Mouse (Mus musculus) thymus, postnatal 36 days (tissue): ENCODE measurements at regions not wholly inside any gene's neighbourhood (a gene's known extent, or its start where the extent isn't known, plus 50 kb on each side); places are given as distances from the start of the nearest gene placed in this dataset.

Experiments
- DNase-seq, 2 experiments: peaks; one replicate each; pipeline ENCODE4 v3.0.0; 2022; ENCODE audit warnings: mixed read lengths in 2 of 2

DNA sequence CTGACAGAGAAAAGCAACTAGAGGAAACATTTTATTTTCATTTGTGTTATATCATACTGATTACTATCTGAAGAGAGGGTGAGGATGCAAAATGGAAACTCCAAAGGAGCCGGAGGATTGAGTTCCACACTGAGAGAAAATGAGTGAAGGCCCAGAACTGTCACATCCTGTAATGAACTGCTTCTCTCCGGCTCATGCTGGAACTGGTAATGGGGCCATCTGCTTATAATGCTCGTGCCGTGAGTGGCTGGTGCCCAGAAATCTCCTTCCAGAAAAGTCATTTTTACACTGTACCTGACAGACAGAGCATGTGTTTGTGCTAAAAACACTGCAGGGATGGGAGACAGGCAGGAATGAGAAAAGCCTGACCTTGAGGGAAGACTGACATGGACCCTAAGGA is 483.5 kb upstream of the Pkdcc start:
- DNase-seq = no peak

DNA sequence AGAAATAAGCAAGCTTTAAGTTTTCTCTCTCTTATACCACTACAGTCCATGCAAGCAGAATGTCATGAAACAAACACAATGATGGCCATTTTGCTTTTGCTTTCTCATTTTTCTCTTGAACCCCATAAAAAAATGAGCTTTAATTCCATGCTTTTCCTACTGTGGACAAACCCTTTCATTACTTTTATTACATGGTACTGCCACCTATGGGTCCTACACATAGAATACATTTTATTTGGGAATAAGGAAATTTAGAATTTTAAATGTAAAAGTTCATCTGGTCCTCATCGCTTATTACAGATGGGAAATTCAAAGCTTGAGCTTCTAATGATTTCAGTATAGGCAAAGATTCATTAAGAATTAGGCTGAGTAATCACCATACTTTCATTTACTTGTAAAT is 472.6 kb upstream of the Pkdcc start:
- no peak for DNase-seq

DNA sequence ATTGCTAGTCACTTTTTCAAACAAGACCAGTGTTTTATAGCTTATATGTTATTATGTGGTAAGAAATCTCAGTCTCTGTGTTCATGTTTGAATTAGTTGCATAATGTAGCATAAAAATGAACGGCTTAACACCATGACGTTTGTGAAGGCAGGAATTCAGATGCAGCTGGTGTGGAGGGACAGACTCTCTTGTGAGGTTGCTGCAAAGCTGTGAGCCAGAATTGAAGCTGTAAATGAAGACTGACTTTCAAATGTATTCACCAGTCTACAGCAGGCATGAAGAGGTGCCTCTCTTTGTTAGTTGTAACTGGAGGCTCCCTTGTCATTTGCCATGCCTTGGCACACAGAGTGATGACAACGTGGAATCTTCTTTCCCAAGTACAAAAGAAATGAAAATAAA is 457.7 kb upstream of the Pkdcc start:
- DNase-seq = no peak

DNA sequence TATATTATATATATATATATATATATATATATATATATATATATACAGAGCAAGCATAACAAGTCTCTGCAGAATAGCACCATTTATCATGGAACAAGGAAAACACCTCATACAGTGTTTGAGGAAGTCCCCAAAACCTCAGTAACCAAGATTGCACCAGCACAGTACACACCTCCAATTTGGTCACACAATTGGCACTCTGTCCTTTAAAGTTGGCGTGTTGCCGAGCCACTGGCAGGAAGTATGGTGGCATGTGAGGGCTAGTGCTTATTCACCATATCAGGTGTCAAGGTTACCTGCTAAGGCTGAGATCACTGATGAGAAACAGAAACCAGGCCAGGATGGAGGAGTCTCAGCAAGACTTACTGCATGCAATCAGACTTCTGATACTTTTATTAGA is 436.0 kb upstream of the Pkdcc start:
- DNase-seq = no peak

DNA sequence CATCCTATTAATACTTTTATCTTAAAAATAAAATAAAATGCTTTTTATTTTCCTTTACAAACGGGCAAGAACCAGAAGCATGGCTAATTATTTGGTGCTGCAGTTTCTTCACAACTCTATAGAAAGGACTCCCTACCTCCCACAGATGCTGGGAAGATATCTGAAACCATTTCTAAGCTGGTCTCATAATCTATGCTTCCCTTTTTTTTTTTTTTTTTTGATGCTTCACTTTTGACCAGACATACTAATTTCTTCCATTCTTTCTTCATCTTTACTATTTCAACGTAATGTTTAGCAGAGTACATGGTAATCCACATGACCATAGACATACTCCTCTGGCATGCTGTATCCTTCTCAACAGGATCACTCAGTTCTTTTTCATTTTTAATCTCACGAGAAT is 393.0 kb upstream of the Pkdcc start:
- no peak for DNase-seq

DNA sequence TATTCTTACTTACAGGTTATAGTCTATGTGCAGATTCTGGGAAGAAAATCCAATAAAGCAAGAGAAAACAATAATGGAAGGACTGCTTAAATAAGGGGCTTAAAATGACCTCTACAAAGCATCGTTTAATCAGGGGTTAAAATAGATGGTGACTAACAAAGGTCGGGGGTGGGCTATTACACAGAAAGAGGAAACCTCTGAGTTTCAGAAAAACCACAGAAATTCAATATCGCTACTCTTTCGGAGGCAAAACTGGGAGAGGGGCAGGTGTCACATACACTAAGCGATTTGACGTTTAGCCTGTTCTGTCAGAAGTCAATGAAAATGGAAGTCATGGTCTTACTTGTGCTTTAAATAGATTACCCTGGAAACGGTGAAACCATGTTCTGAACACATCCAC is 391.0 kb upstream of the Pkdcc start:
- DNase-seq = no peak

DNA sequence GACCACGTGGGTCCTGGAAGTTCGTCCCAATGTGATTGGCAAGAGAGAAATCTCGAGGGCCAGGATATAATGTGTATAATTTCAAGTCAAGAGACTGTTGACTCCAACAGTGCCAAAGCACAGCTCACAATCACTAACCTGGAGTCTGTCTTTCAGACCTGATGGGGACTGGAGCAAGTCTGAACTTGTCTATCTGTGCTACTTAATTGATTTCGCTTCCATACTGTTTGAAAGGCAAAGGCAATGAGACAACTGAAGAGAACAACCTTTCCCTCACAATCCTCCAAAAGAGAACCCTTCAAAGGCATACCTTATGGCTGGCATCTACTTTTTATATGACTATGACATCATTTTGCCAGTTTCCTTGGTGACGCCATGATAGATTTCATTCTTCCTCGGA is 390.5 kb upstream of the Pkdcc start:
- DNase-seq = no peak

DNA sequence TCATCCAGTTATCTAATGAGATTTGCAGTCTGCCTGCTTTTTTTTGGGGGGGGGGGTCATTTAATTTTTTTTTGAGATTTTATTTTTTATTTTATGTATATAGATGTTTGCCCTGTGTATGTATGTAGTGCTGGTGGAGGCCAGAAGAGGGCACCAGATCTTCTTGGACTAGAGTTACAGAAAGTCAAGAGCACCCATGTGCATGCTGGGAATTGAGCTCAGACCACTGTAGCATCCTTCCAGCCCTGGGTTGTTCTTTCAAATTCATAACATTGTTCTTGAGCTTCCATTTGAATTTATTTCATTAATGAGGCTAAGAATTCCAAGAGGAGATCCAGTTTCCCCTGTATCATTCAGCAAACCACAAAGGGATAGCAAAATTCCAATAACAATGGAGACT is 387.9 kb upstream of the Pkdcc start:
- DNase-seq = no peak

DNA sequence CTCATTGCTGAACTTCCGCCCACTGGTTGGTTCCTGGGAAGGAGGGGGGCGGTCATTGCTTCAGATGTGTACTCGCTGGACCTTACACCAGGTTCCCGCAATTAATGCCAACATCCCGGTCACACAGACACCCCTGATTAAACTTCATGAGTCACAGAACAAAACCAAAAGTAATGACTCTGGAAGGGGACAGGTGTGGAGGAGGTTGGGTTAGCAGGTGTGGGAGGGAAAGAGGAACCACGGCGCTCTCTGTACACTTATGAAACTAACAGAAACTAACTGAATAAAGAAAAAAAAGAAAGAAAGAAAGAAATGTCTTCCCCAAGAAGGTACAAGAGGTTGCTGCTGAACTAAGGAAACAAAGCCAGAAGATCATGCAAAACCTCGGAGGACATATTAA is 387.3 kb upstream of the Pkdcc start:
- DNase-seq = no peak

DNA sequence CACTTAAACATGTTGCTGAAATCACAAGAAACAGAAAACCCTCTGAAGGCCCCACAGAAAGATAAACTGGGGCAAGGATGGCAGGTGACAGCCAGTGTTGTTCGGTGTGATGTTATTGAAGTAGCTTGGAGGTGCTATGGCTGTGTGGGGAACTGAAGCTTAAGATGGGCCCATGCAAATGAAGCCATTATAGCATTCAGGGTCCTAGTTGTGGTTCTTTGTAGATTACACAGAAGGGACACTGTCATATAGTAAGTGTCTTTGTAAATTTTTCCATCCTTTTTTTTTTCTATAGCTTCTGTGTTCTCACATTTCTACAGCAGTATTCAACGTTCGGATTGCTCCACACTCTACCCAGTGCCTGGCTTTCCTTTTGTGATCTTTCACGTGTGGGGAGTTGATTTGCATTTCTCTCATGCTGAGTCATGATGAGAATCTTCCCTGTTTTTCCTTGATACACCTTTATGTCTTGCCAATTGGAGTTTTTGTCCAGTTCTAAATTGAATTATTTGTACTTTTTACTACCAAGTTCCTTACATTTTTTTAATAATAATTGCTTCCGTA is 386.6 kb upstream of the Pkdcc start:
- no peak for DNase-seq

DNA sequence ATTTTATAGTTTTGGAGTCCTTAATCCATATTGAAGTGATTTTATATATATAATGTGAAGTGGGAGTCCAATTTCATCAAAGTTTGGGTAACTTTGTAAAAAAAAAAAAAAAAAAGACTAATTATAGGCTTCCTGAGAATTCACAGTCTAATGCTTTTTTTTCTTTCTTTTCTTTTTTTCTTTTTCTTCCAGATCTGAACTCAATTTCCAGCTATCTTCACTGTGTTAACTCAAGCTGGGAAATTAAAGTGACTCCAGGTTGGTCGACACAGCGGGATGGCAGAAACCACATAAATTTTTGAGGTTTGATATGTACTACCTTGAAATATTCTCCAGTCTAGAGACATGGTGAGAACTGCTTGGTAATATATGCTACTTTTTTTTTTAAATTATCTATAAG is 385.7 kb upstream of the Pkdcc start:
- no peak for DNase-seq

DNA sequence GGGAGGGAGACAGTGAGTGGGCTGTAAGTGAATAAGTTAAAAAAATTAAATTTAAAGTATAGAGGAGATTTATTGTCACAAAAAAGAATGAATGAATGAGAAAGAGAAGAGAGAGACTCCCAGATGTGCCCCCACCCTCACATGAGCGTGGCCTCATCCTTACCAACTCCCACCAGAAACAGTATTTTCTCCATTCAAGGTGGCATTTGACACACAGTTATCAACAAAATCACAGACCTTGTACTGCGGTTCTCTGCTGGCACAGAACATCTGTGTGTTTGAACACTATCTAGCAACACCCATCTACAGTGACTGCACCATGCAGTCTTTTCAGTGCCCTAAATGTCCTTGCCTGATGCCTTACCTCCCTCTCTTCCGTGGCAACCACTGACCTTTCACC is 380.9 kb upstream of the Pkdcc start:
- no peak for DNase-seq

DNA sequence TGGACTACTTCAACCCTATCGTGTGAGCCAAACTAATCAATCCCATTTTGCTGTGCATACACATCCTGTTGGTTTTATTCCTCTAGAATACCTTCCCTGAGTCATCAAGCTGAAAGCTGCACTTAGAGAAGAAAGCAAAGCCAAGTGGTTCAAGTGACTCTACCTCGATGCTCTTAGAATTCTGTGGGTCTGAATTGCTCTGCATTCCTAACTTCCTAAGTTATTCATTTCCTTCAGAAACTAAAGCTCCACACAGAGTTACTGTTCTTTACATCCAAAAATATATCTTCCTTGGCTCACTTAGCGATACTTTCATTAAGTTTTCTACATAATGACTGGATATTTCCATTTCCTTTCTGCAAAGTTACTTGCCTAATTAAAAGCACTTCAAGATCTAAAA is 379.0 kb upstream of the Pkdcc start:
- no peak for DNase-seq

DNA sequence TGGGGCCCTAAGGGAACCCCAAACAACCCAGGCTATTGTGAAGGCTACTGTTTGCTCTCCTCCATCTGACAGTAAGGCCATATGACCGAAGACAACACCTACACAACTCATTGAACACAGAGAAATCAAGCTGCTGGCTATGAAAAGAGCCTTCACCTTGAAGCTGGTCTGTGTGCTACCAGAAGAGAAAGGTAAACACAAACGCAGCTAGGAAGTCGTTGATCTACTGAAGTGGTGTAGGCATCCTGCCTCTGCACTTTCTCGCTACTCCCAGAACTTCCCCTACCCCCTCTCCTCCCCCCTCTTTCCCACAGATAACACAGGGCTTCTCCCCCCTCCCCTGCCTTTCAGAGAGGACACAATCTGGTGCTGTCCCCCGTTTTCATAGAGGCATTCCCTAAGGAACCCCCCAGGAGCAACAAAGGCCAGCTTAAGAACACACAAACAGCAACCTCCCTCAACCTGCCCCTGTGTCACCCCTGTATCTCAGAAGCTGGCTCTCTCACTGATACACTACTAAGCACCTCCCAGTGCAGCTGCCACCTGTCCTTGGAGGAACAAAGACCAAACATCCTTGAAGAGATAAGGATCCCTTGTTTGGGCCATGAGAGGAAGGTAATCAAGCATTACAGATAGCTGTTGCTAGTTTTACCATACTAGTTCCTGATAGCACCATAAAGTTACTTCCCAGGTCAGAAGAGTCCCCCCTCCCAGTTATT is 368.2 kb upstream of the Pkdcc start:
- DNase-seq = no peak

DNA sequence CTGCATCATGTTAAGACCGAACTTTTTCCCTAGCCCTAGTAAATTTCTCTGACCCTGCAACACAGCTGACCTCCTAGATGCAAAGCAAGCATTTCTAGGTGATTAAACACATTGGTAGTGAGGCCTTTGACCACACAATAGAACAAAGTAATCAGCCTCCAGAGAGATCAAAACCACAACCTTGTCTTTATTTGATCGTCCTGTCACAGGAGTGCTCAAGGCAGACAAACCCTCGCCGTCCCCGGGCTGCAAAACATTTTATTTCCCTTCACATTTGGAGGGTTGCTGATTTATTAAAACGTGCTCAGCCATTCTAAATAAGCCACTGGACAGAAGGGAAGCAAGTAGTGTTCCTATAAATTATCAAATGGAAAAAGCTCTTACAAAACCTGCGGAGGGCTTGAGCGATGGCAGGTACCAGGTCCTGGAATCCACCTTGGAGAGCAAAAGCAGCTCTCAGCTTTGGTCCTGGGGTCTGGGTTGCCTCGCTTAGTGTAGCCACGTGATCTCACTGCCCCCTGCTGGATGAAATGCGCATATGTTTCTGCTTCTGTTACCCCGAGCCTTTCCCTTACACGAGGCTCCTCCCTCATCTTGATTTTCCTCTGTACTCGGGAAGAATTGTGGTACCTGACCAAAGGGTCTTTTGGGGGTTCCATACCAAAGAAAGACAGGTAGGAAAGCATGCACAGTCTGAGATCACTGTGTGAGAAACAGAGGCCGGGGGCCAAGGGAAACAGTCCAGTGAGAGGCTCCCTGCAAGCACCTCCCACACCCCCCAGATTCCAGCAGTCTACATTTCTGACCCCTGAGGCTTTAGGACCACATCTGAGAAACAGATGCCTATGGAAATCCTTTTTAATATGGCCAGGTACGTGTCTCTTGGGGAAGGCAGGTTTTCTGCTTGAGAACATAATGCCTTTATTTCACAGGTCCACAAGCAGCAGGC is 357.6 kb upstream of the Pkdcc start:
- DNase-seq = peak; percentile 15 to 22

DNA sequence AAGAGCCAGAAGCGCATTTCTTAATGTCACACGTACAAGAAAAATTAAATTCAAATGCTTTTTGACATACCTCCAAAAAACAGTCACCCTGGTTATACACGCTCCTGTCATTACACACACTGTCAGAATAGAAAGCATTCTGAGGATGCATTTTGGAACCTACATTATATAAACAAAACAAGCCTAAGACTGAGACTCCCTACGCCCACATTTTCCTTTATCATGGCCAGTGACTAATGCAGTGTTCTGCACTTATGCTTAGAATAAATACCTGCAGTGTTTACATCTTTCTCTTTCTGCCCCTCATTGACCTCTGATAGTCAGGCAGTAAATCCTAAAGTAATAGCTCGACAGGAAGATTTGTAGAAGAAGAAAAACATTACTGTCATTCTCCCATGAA is 354.7 kb upstream of the Pkdcc start:
- DNase-seq = no peak

DNA sequence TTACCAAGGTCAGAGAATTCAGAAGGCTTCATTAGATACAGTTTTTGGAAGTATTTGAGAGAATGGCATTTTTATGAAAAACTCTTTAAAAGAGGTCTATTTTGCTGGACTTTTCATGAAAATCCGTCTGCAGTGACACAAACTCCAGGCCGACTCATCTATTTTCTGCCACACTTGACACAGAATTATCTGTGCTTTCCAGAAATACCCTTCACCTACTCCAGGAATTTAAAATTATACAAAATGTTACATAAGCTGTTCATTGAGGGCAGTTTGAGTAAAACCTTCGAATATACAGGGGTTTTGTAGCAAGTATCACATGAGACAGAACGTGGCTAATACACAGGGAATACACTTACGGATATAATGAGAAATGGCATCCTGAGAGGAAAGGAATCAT is 354.1 kb upstream of the Pkdcc start:
- DNase-seq = no peak

DNA sequence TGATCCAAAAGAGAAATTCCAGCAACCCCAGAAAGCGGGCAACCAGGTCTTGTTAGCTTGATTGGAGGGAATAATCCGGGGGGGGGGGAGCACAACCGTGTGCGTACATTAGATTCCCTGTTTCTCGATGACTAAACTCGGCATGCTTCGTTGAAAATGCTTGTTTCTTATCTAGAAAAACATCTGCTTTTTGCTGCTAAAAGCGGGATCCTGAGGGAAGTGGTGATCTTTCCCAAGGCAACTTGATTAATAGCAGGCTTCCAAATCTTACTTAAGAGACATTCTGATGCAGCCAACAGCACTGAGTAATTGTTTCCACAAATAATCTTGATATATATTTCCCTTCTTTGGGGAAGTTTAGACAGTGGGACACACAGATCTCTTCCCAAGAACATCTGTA is 338.0 kb upstream of the Pkdcc start:
- no peak for DNase-seq

DNA sequence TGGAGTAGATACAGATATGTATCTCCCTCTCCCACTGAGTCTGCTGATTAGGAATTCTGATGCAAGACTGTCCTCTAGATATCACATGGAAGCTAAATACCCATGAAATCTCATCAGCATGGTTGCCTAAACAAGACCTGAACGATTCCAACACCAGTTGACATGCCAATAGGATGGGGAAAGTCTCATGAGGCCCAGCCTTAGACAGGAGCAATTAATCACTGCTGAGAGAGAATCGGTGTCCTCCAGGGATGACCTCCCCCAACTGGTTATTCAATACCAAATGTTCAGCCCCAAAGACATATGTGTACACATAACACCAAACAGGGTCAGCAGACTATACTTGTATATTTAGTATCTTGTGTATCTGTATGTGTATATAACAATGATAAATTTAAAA is 314.5 kb upstream of the Pkdcc start:
- DNase-seq = no peak

DNA sequence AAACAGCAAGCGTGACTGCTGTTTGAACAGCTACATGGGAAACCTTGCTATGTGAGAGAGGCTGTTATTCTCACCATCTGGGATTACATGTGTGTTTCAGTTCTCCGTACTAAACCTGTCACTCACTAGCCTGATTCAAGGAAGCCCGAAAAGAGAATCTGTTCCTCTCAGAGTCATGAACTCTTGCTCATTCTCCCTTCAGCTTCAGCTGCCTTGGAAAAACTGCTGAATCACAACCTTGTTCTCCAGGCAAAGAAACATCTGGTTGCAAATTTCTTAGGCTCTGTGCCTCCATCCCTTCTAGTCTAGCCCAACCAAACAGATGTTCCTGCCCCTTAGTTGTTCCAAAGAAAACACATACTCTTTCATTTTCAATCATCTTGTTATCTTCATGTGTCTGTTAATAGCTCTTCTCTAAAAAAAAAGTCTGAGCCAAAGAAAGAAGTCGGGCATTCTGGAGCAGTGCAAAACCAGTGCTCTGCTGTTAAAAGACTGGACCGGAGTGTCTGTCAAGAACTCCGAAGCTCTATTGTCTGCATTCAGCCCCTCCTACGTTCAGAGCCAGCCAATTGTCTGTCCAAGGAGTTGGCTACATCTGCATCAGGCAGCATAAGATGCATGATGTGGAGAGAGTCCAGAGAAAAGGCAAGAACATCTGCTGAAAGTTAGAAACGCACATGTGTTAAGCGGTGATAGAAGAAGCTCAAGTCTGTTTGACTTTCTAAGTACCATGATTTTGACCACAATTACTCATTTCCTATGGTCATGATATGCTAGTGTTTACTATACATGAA is 313.8 kb upstream of the Pkdcc start:
- no peak for DNase-seq

DNA sequence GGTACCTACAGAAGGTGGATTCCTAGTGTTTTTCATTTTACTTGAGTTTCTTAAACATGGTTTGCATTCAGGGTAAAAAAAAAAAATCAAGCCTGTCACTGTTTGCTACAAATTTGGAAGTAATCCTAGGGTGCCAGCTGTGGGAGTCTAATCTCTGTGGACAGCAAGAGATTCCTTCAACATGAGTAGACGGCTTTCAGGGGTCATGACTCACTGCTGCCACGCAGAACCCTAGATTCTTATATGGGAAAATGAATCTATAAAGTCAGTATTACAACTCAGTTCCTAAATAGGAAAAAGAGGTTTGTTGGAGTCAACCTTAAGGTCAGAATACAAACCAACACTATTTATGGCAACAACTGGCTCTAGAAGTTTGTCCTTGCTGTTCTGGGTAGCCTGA is 310.1 kb upstream of the Pkdcc start:
- no peak for DNase-seq

DNA sequence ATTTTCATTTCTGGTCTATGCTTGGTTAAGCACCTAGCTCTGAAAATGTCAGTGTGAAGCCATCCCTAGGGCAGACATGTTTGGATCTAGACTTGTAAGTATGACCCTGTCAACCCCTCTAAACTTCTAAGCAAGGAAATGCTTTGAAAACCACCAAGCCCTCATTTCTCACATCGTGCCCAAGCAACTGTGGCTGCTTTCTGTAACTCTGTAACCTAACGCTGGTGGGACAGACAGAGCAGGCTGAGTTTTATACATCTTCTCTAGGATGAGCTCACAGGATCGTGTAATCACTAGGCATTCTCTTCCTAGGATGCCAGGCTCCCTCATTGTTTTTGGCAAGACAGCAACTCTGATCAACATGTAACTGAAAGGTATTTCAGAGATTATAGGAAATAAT is 309.6 kb upstream of the Pkdcc start:
- no peak for DNase-seq

DNA sequence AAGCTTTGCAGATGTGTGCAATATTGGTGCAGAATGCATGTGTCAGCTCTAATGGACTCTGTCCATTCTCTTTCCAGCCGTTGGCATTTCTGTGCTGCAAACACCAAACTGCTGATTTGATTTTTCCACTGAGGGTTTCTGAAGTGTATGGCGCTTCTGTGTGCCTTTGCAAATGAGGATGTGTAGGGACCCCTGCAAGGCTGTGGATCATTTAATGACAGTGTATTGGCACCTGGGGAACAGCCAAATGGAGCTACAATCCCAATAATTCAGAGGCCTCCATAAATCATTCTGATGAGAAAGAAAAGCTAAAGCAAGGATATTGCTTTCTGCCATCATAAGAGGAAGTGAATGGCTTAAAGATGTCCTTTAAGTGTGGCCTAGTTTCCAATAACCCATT is 305.9 kb upstream of the Pkdcc start:
- no peak for DNase-seq
